Mouse (Mus musculus) skeletal muscle tissue, adult 2 months (tissue): ENCODE measurements around the gene Iqcf1.
A peak's percentile ranks its signal among the peaks of the same experiment; 100 is the strongest.

Experiments used
- DNase-seq: peaks from one replicate; pipeline ENCODE4 v3.0.0-alpha.2; 2012; ENCODE audit warnings: low read depth, low spot score

The Iqcf1 gene

GRCm38 (mm10) chr9:106464751-106465541 lies 34.8 kb upstream of the Iqcf1 start:
- no peak for DNase-seq

GRCm38 (mm10) chr9:106465571-106466200 lies 34.1 kb upstream of the Iqcf1 start, which contains the start of gene Gpr62:
Gene Gpr62, minus strand, starts transcription at chr9:106465938.
- no peak for DNase-seq

GRCm38 (mm10) chr9:106466721-106467120 lies 33.0 kb upstream of the Iqcf1 start:
- DNase-seq: no peak

GRCm38 (mm10) chr9:106467746-106468145 lies 32.0 kb upstream of the Iqcf1 start:
- no peak for DNase-seq

GRCm38 (mm10) chr9:106469317-106469716 lies 30.4 kb upstream of the Iqcf1 start:
- DNase-seq: no peak

GRCm38 (mm10) chr9:106469776-106470175 lies 30.0 kb upstream of the Iqcf1 start:
- DNase-seq: no peak

GRCm38 (mm10) chr9:106470991-106471750 lies 28.6 kb upstream of the Iqcf1 start:
- no peak for DNase-seq

- peak; percentile 70 for DNase-seq
Observed at GRCm38 (mm10) chr9:106471892-106472291, 27.9 kb upstream of the Iqcf1 start.

GRCm38 (mm10) chr9:106472321-106472720 lies 27.4 kb upstream of the Iqcf1 start:
- DNase-seq: peak; percentile 44

GRCm38 (mm10) chr9:106473081-106473752 lies 26.6 kb upstream of the Iqcf1 start:
- no peak for DNase-seq

GRCm38 (mm10) chr9:106473753-106474105 lies 26.0 kb upstream of the Iqcf1 start:
- no peak for DNase-seq

- DNase-seq: peak; percentile 77
Observed at GRCm38 (mm10) chr9:106474456-106474855, 25.3 kb upstream of the Iqcf1 start.

GRCm38 (mm10) chr9:106475046-106475445 lies 24.7 kb upstream of the Iqcf1 start:
- no peak for DNase-seq

- no peak for DNase-seq
Observed at GRCm38 (mm10) chr9:106475663-106476001, 24.1 kb upstream of the Iqcf1 start, which contains the start of gene Rrp9. Gene Rrp9, plus strand, starts transcription at chr9:106475963.

- peak; percentile 87 for DNase-seq
Observed at GRCm38 (mm10) chr9:106476002-106476923, 23.5 kb upstream of the Iqcf1 start.

GRCm38 (mm10) chr9:106476924-106477484 lies 22.8 kb upstream of the Iqcf1 start, which contains the start of gene Parp3:
Gene Parp3, minus strand, starts transcription at chr9:106476949.
- DNase-seq: peak; percentile 100

GRCm38 (mm10) chr9:106477649-106478048 lies 22.1 kb upstream of the Iqcf1 start:
- no peak for DNase-seq

GRCm38 (mm10) chr9:106478101-106478500 lies 21.7 kb upstream of the Iqcf1 start:
- DNase-seq: no peak

GRCm38 (mm10) chr9:106480541-106480940 lies 19.2 kb upstream of the Iqcf1 start:
- no peak for DNase-seq

GRCm38 (mm10) chr9:106481075-106481474 lies 18.7 kb upstream of the Iqcf1 start:
- no peak for DNase-seq
